Mouse (Mus musculus): Measurements from ENCODE around the gene Slit3.

DNA sequence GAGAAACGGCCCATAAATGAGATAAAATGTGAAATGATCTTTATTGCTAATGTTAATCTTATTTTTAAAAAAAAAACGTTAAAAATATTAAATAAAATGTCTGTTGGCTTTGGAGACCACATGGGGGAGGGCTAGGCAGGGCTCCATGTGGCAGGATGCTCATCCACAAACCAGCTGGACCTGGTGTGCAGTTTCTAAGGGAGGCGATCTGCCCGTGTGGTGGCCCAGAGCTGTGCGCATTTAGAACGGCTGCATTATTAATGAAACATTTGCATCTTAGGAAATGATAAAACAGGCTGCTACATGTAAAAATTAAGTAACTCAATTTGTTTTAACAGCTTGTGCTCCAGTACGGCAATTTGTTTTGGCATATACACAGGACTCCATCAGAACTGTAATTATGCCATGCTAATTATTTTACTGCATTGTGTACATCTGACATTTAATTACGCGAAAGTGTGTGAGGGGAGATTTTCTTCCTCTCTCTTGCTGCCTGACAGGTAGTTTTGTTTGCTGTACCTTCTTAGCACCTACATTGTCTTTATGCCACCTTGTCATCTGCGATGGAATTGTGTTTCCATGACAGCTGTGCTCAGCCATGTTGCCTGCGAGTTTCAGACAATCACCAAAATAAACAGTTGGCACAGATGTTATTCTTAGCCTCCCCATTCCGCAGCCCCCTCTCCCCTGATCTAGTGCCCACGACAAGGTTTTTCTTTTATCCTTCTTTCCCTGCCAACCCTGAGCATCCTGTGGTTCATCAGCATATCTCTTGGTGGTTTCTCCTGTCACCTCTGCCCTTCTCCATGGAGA is 165.8 kb downstream of the Slit3 start:
- TF ChIP-seq MAZ (IDR thresholded peaks at IDR 0.05; ENCODE audit: low read depth, low read length) (no peak), CTCF (IDR thresholded peaks at IDR 0.05 in 2 of 3, conservative IDR thresholded peaks at IDR 0.05 in 1 of 3; ENCODE audit: control insufficient read depth in 1 of 3, insufficient read depth in 1 of 3, low read depth in 2 of 3, low read length in 3 of 3, poor library complexity in 1 of 3, severe bottlenecking in 1 of 3) (no peak), CHD2 (IDR thresholded peaks at IDR 0.05; ENCODE audit: low read length) (no peak), MEF2A (IDR thresholded peaks at IDR 0.05; ENCODE audit: extremely low read depth, insufficient replicate concordance, low read depth, low read length, poor library complexity, severe bottlenecking) (no peak), GATA1 (IDR thresholded peaks at IDR 0.05; ENCODE audit: low read depth, low read length) (no peak), POLR2A (IDR thresholded peaks at IDR 0.05; ENCODE audit: control insufficient read depth in 1 of 2, insufficient read depth in 1 of 2, low read depth in 1 of 2, low read length in 2 of 2, poor library complexity in 1 of 2) (no peak), EP300 (IDR thresholded peaks at IDR 0.05; ENCODE audit: low read depth in 1 of 2, low read length in 2 of 2) (no peak), MYB (IDR thresholded peaks at IDR 0.05; ENCODE audit: low read depth, low read length) (no peak), ZNF384 (IDR thresholded peaks at IDR 0.05; ENCODE audit: low read depth, low read length) (no peak), NRF1 (IDR thresholded peaks at IDR 0.05; ENCODE audit: insufficient read depth, low read depth, low read length, poor library complexity, severe bottlenecking) (no peak), CHD1 (IDR thresholded peaks at IDR 0.05; ENCODE audit: low read depth, low read length) (no peak), TAL1 (IDR thresholded peaks at IDR 0.05; ENCODE audit: low read length) (no peak)

All from MEL (cell line).